Mouse (Mus musculus) C2C12 (cell line): ENCODE results near the gene Hdgfl2.

ENCODE experiments used
- CEBPB ChIP-seq: IDR thresholded peaks from one replicate; pipeline ENCODE4 v1.6.1; 2011; ENCODE audit warnings: low read depth, mild to moderate bottlenecking, control low read depth, moderate library complexity
- CTCF ChIP-seq: IDR thresholded peaks from one replicate; pipeline ENCODE4 v1.5.1; 2011; ENCODE audit not compliant: control insufficient read depth, insufficient read depth, insufficient read length
- FOSL1 ChIP-seq: IDR thresholded peaks from one replicate; pipeline ENCODE4 v1.8.0; 2011; ENCODE audit warnings: mild to moderate bottlenecking, low read length; ENCODE audit not compliant: poor library complexity, insufficient read depth, severe bottlenecking
- MAX ChIP-seq: IDR thresholded peaks from one replicate; pipeline ENCODE4 v1.6.1; 2011; ENCODE audit warnings: mild to moderate bottlenecking, control low read depth
- MYOD1 ChIP-seq: IDR thresholded peaks from one replicate; pipeline ENCODE4 v1.6.1; 2011; ENCODE audit warnings: low read depth; ENCODE audit not compliant: control insufficient read depth, insufficient read length
- MYOG ChIP-seq: IDR thresholded peaks from one replicate; pipeline ENCODE4 v1.6.1; 2011; ENCODE audit not compliant: control insufficient read depth, insufficient read length; ENCODE audit errors: extremely low read depth
- USF1 ChIP-seq: IDR thresholded peaks from one replicate; pipeline ENCODE4 v1.6.1; 2011; ENCODE audit warnings: low read depth, mild to moderate bottlenecking, control low read depth, moderate library complexity

GRCm38 (mm10) chr17:56034040-56034725 is 45.3 kb upstream of the Hdgfl2 start:
- TF ChIP-seq USF1 (no peak), CTCF (no peak), MAX (no peak), FOSL1 (no peak), MYOD1 (no peak), CEBPB (no peak), MYOG (no peak)
